Mouse (Mus musculus) intestine, embryonic 15.5 days (tissue): Measurements from ENCODE around the gene Olfr544. TPM values are rescaled to one million over a fixed set of nuclear protein-coding genes. Genes with fewer than 3 reads are reported as not detected.

Experiments
- ATAC-seq: fragments of 200-750 bp; cut with Nextera tagmentation; 2 replicates; pipeline ENCODE4 v1.8.0; 2017; ENCODE audit warnings: moderate TSS enrichment, moderate library complexity
- H3K27ac ChIP-seq: fragments of 300-500 bp; sonication (generic); 2 replicates; pipeline ENCODE4 v1.5.1; 2015; ENCODE audit warnings: mild to moderate bottlenecking, inconsistent platforms
- H3K27me3 ChIP-seq: fragments of 300-500 bp; sonication (generic); replicated peaks from 2 replicates; pipeline ENCODE4 v1.6.1; 2015; ENCODE audit warnings: inconsistent platforms
- H3K36me3 ChIP-seq: fragments of 300-500 bp; sonication (generic); 2 replicates; pipeline ENCODE4 v1.6.1; 2015; ENCODE audit warnings: inconsistent platforms
- H3K4me1 ChIP-seq: fragments of 300-500 bp; sonication (generic); replicated peaks from 2 replicates; pipeline ENCODE4 v1.6.1; 2015; ENCODE audit warnings: inconsistent platforms
- H3K4me2 ChIP-seq: fragments of 300-500 bp; sonication (generic); replicated peaks from 2 replicates; pipeline ENCODE4 v1.6.1; 2015; ENCODE audit warnings: mild to moderate bottlenecking, inconsistent platforms
- H3K4me3 ChIP-seq: fragments of 300-500 bp; sonication (generic); replicated peaks from 2 replicates; pipeline ENCODE4 v1.5.1; 2015; ENCODE audit warnings: inconsistent platforms
- H3K9ac ChIP-seq: fragments of 300-500 bp; sonication (generic); 2 replicates; pipeline ENCODE4 v1.6.1; 2015; ENCODE audit warnings: inconsistent platforms
- H3K9me3 ChIP-seq: fragments of 300-500 bp; sonication (generic); 2 replicates; pipeline ENCODE4 v1.6.1; 2016; ENCODE audit warnings: inconsistent platforms
- WGBS: fragments of 180-500 bp; shearing (Covaris S2); methylation state at CpG from one replicate; pipeline ENCODE4 v1.1.7; 2015; 5-methylcytosine and 5-hydroxymethylcytosine counted together
- polyA plus RNA-seq: library from polyadenylated mRNA; unstranded; fragments of >200 nt; fragmentation: Nextera tagmentation; extraction: Ambion mirVana; gene quantifications from 2 replicates; pipeline ENCODE4 v1.2.1, GENCODE M21; 2015

Olfr544 gene
- polyA plus RNA-seq, 1 experiment from 2014 or later: not detected

DNA sequence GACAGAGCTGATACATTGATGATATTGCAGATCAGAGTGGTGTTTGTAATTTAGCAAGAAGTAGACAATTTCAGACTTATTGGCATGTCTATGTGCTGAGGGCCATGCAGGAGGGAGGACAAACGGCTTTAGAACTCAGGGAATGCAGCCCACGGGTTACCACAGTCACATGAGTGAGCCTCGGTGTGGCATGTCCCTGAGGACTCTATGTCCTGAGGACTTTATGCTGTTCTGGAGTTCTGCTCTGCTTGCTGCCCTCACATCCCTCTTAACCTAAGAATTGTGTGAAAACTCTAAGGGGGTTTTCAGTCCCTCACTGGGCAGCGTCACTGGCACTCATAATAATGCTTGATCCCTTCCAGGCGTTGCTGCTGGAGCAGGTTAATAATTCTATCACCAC, 15.4 kb downstream of the Olfr544 start:
- no peak for ATAC-seq
- Histone ChIP-seq H3K4me3 (no peak overlapping the region), H3K27me3 (no peaks in the 10 kb centered on the region), H3K27ac (no peak overlapping the region), H3K36me3 (peaks cover 7% of the 10 kb centered on the region), H3K9me3 (no peaks in the 10 kb centered on the region), H3K4me1 (no peaks in the 10 kb centered on the region), H3K9ac (no peak overlapping the region), H3K4me2 (no peak overlapping the region)
- 46% methylated on average over 5 of the region's 5 CpGs for WGBS

DNA sequence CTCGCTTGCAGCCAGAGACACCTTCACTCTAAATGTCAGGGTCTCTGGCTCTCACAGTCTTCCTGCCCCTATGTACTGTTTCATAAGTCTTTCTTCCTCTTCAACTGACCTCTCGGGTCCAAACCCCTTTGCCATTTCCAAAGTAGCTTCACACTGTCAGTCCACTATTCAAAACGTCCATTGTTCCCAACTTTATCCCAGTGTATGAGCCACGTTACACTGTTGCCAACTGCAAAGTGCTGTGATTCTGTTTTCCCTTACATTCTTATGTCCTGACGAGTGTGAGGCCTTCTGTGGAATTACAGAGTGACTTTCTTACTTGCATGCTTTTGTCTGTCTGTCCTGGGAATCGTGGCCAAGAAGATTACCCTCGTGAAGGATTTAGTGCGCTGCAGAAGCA, 20.5 kb downstream of the Olfr544 start:
- no peaks in the 10 kb centered on the region for H3K9me3 ChIP-seq
- 90% methylated on average over 8 of the region's 8 CpGs for WGBS
- no peak overlapping the region for H3K9ac ChIP-seq
- peaks cover 34% of the 10 kb centered on the region for H3K36me3 ChIP-seq
- no peak overlapping the region for H3K27ac ChIP-seq
- H3K27me3 ChIP-seq: no peaks in the 10 kb centered on the region
- H3K4me1 ChIP-seq: no peaks in the 10 kb centered on the region
- ATAC-seq: no peak
- H3K4me3 ChIP-seq: no peak overlapping the region
- no peak overlapping the region for H3K4me2 ChIP-seq

DNA sequence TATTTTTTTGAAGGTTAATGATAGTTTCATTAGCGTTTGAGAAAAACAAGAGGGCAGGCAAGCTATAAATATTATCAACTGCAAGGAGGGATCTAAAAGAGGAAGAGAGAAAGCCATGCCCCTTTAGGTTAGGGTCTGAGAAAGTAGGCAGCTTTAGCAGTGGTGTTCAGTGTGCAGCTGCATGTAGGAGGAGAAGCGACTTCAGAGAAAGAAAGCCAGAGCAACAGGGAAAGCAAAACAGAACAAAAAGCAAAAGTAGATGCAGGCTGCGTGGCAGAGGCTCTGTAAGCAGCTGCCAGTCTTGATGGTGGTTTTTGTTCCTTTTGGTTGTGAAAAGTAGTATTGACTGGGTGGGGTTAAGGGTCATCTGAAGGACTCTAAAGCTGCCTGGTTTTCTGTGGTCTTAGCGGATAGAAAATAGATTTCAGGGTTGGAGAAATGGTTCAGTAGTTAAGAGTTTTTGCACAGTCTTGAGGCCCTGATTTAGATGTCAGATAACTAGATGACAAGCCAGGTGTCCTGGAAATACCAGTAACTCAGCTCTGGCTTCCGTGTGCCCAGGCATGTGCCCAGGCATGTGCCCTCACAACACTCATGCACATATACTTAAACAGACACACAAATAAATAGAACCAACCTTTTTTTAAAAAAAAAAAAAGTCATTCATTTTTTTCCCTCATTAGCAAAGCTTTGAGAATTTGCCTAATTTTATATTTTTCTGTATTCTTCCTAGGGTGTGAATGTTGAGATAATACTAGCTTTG, 29.3 kb downstream of the Olfr544 start:
- no peaks in the 10 kb centered on the region for H3K27me3 ChIP-seq
- no peaks in the 10 kb centered on the region for H3K9me3 ChIP-seq
- no peak overlapping the region for H3K27ac ChIP-seq
- no peak overlapping the region for H3K4me3 ChIP-seq
- H3K9ac ChIP-seq: no peak overlapping the region
- 89% methylated on average over 5 of the region's 5 CpGs for WGBS
- no peaks in the 10 kb centered on the region for H3K4me1 ChIP-seq
- no peak for ATAC-seq
- H3K4me2 ChIP-seq: no peak overlapping the region
- peaks cover 37% of the 10 kb centered on the region for H3K36me3 ChIP-seq

DNA sequence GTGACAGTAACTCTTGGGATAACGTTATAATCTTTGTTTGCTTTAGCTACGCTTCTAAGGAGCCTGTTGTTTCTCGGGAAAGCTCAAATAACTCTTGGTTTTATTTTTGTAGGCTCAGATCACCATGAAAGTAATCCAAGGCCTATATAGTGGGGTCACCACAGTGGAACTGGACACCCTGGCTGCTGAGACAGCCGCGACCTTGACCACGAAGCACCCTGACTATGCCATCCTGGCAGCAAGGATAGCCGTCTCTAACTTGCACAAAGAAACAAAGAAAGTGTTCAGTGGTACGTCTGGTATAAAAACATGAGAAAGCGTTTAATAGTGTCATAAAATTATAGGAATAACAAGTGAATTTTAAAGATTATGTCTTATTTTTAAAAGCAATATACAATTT, 41.7 kb downstream of the Olfr544 start:
- Histone ChIP-seq H3K4me3 (no peak overlapping the region), H3K9ac (no peak overlapping the region), H3K4me1 (0 out of 2 replicates have a peak, but pooled peaks cover 11% of the 10 kb centered on the region), H3K27me3 (no peaks in the 10 kb centered on the region), H3K27ac (no peak overlapping the region), H3K9me3 (no peaks in the 10 kb centered on the region), H3K36me3 (peaks cover 13% of the 10 kb centered on the region), H3K4me2 (no peak overlapping the region)
- 90% methylated on average over 9 of the region's 9 CpGs for WGBS
- no peak for ATAC-seq

DNA sequence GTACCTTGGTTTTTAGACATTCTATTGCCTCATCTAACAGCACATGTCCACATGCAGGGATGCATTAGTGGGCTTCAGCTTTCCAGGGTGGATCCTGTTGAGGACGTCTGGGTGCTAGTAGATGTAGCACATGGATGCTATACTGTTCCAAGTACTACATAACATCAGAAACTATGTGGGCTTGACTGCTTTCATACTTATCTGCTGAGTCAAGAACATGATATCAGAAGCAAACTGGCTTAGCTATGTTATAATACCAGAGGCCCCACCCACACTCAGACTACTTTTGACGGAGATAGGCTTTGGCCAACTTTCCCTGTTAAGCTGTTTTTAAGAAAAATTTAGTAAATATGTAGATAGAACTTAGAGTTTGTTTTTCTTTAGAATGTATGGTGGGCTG, 43.8 kb downstream of the Olfr544 start:
- H3K4me3 ChIP-seq: no peak overlapping the region
- H3K27ac ChIP-seq: no peak overlapping the region
- 0 out of 2 replicates have a peak, but pooled peaks cover 11% of the 10 kb centered on the region for H3K4me1 ChIP-seq
- H3K27me3 ChIP-seq: no peaks in the 10 kb centered on the region
- no peak for ATAC-seq
- no peaks in the 10 kb centered on the region for H3K9me3 ChIP-seq
- no peak overlapping the region for H3K9ac ChIP-seq
- H3K36me3 ChIP-seq: peaks cover 10% of the 10 kb centered on the region
- 69% methylated on average over 2 of the region's 2 CpGs for WGBS
- no peak overlapping the region for H3K4me2 ChIP-seq

DNA sequence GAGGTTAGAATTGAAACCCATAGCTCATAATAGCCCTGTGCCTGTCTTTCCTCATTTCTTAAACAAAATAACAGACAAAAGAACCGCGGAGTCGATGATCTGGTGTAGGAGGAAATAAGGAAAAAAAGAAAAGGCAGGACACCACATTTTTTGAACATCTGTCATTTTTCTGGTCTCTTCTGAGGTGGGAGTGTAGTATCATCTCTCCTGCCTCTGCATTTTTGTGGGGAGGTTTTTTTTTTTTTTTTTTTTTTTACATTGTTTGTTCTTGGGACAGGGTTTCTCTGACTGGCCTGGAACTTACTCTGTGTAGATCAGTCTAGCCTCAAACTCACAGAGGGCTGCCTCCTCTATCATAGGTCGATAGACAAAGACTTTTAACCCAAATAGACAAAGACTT, 45.7 kb downstream of the Olfr544 start:
- under 1% methylated on average over 4 of the region's 4 CpGs for WGBS
- peak overlapping the region; percentile 78 for H3K9ac ChIP-seq
- H3K9me3 ChIP-seq: no peaks in the 10 kb centered on the region
- 0 out of 2 replicates have a peak, but pooled peaks cover 11% of the 10 kb centered on the region for H3K4me1 ChIP-seq
- peak overlapping the region; percentile 89 for H3K27ac ChIP-seq
- peak; percentile 13; the same call in 1 of the 2 replicates for ATAC-seq
- peak overlapping the region; percentile 79 for H3K4me3 ChIP-seq
- H3K4me2 ChIP-seq: peak overlapping the region; percentile 59
- no peaks in the 10 kb centered on the region for H3K27me3 ChIP-seq
- H3K36me3 ChIP-seq: peaks cover 7% of the 10 kb centered on the region; the same call in 1 of the 2 replicates

DNA sequence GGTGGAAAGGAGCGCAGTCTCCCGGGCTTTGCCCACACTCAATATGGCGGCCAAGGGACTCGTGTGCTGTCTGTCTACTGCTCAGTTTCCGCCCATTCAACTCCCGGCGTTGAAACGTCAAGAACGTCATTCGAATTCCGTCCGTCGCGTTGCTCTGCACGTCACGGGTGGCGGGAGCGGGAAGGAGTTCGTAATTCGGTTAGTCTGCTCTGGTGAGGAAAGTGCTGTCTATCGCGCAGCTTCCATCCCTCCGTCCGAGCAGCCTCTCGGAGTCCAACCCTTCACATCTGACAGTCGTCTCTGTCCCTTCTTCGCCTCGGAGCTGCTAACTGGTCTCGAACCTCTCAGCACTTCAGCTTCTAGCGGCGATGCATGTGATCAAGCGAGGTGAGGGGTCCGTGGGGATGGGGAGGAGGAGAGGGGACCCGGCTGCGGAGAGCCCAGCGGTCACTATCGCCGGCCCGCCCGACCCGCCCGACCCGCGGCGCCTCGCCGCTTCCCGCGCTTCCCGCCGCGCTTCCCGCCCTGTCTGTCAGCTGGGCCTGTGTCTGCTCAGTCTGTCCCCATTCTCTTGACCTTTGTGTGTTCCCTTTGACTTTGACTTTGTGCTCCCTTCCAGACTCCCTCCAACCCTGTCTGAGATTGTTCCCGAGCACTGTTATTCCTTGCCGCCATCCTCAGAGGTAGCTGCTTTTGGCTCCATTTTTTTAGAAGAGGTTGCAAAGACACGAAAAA, 46.3 kb downstream of the Olfr544 start, which contains the start of gene Rrm1:
TSS of gene Rrm1 (plus strand) at position 39 of the 735 bp plus-strand sequence.
- peak; percentile 98 for ATAC-seq
- Histone ChIP-seq H3K4me2 (peak within 1 kb of the TSS; percentile 59), H3K27ac (peak within 1 kb of the TSS; percentile 89), H3K4me1 (0 out of 2 replicates have a peak, but pooled peaks cover 11% of the 10 kb centered on the region), H3K4me3 (peak within 1 kb of the TSS; percentile 79), H3K9me3 (no peaks in the 10 kb centered on the region), H3K36me3 (peaks cover 7% of the 10 kb centered on the region; the same call in 1 of the 2 replicates), H3K27me3 (no peaks in the 10 kb centered on the region), H3K9ac (peak within 1 kb of the TSS; percentile 78)
- WGBS: under 1% methylated on average over 56 of the region's 56 CpGs

DNA sequence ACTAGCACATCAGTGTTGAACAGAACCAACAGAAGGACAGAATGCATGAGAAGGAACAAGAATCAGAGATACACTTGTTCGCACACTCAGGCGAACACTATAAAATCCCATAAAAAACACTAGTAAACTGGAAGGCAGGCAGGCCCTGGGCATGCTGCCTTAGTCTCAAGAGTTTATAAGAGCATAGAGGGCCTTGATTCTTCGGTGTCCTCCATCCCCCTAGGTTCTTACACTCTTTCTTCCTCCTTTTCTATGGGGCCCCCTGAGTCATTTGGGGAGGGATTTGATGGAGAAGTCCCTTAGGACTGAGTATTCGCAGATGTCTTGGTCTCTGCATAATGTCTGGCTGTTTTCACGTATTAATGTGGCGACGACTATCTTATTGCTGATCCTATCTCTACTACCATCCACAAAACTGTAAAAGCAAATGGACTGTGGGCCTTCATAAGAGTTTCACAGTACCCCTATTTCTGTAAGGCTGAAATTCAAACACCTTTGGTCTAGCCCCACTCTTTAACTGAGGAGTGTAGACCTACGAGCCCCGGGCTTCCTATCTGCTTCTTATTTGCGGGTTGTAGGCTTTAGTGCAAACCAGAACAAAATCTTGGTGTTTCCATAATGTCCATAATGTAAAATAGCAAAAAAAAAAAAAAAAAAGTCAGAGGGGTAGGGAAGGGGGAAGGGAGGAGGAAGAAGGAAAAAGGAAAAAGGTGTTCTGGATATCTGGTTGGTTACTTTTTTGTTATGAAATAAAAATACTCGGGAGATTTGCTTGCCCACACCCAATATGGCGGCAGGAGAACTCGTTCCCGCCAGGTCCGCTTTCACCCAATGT, 47.1 kb downstream of the Olfr544 start:
- Histone ChIP-seq H3K4me2 (peak overlapping the region; percentile 59), H3K27me3 (no peaks in the 10 kb centered on the region), H3K9ac (no peak overlapping the region), H3K4me3 (peak overlapping the region; percentile 79), H3K9me3 (no peaks in the 10 kb centered on the region), H3K27ac (0 out of 2 replicates have a peak overlapping the region, but pooled peaks have one; percentile 36), H3K36me3 (peaks cover 4% of the 10 kb centered on the region; the same call in 1 of the 2 replicates), H3K4me1 (0 out of 2 replicates have a peak, but pooled peaks cover 11% of the 10 kb centered on the region)
- peak; percentile 6; the same call in 1 of the 2 replicates for ATAC-seq
- WGBS: 53% methylated on average over 15 of the region's 15 CpGs

DNA sequence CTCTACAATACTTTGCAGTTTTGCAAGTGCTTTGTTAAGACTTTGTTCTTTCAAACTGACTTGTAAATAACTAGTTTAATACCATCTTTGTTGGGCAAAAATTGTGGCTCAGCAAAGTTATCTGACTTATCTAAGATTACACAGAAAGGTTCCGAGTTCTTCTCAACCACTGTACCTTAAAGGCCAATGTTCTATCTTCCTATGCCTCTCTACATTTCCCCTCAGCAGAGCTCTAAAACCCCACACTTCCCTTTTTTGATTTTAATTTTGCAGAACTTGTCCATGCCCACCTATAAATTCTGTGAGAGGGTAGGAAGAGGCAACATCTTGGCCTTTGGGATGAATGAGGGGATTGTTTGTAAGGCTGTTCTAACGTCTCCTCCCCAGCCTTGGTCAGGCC, 53.8 kb downstream of the Olfr544 start:
- Histone ChIP-seq H3K9ac (no peak overlapping the region), H3K4me1 (no peaks in the 10 kb centered on the region), H3K36me3 (no peaks in the 10 kb centered on the region), H3K4me3 (no peak overlapping the region), H3K4me2 (no peak overlapping the region), H3K9me3 (no peaks in the 10 kb centered on the region), H3K27me3 (no peaks in the 10 kb centered on the region), H3K27ac (no peak overlapping the region)
- no peak for ATAC-seq
- WGBS: 71% methylated on average over 2 of the region's 2 CpGs
